Mouse (Mus musculus) testis, adult 2 months (tissue): Measurements from ENCODE around the gene Gse1. TPM values are rescaled to one million over a fixed set of nuclear protein-coding genes. Genes with fewer than 3 reads are reported as not detected.
A peak's percentile ranks its signal among the peaks of the same experiment; 100 is the strongest.

Experiments used
- H3K27ac ChIP-seq: fragments of 200-500 bp; 2 replicates; pipeline ENCODE4 v1.5.1; 2012; ENCODE audit warnings: low read depth, low read length; ENCODE audit not compliant: control insufficient read depth, insufficient read depth
- H3K27me3 ChIP-seq: fragments of 200-500 bp; 2 replicates; pipeline ENCODE4 v1.6.1; 2012; ENCODE audit warnings: mild to moderate bottlenecking, low read length, moderate library complexity; ENCODE audit not compliant: control insufficient read depth, insufficient read depth
- H3K36me3 ChIP-seq: fragments of 200-500 bp; 2 replicates; pipeline ENCODE4 v1.6.1; 2012; ENCODE audit warnings: mild to moderate bottlenecking, low read length; ENCODE audit not compliant: control insufficient read depth, insufficient read depth
- H3K4me1 ChIP-seq: fragments of 200-500 bp; 2 replicates; pipeline ENCODE4 v1.6.1; 2012; ENCODE audit warnings: low read length; ENCODE audit not compliant: control insufficient read depth, insufficient read depth
- H3K4me3 ChIP-seq: fragments of 200-500 bp; 2 replicates; pipeline ENCODE4 v1.5.1; 2012; ENCODE audit warnings: low read depth, mild to moderate bottlenecking, low read length, moderate library complexity, mixed read lengths; ENCODE audit not compliant: control insufficient read depth
- CTCF ChIP-seq: fragments of 200-500 bp; IDR thresholded peaks from 2 replicates; pipeline ENCODE4 v1.5.1; 2012; ENCODE audit warnings: low read depth, mild to moderate bottlenecking, inconsistent platforms, low read length, moderate library complexity; ENCODE audit not compliant: control insufficient read depth, insufficient read depth, insufficient replicate concordance
- POLR2A ChIP-seq: fragments of 200-500 bp; IDR thresholded peaks from 2 replicates; pipeline ENCODE4 v1.6.1; 2012; ENCODE audit warnings: low read depth, mild to moderate bottlenecking, inconsistent platforms, low read length, moderate library complexity; ENCODE audit not compliant: control insufficient read depth
- polyA plus RNA-seq: library from polyadenylated mRNA; depleted of rRNA; stranded (reverse); fragments of >200 nt; gene quantifications from 2 replicates; pipeline ENCODE4 v1.2.3, GENCODE M21; 2012

Gse1 gene
- polyA plus RNA-seq, 1 experiment = 4.0 TPM

DNA sequence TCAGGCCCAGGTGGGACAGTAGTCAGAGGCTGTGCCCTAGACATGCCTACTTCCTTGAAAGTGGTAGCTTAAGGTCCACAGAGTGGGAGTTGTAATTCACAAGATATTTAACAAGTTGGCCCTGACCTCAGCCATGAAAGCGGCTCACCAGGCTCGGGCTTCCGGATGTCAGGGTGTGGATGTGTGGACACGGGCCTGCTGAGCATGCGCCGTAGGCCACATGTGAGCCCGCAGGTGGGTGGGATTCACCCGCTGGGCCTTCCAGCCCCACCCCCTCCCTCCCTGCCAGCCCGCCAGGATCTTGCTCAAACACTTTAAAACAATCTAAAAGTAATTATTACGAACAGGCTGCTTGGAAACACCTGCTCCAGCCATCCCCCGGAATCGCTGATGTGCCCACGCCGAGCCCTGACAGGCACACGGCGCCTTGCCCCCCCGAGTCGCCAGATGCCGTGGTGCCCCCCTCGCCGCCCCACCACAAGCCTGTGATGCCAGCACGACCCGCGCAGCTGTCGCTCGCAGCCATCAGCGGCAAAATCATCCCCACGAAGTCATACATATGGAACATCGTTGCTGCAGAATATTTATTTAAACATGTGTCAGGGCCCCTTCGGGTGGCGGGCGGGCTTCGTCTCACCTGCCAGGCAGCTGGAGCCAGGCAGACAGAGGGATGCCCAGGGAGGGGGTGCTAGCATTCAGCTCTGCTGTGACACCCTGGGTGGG, 171.1 kb downstream of the Gse1 start:
- H3K4me1 ChIP-seq = no peaks in the 10 kb centered on the region; the same call in 1 of the 2 replicates
- no peak for TF ChIP-seq POLR2A
- TF ChIP-seq CTCF = no peak
- no peak overlapping the region for H3K4me3 ChIP-seq
- H3K27me3 ChIP-seq = no peaks in the 10 kb centered on the region
- H3K36me3 ChIP-seq = no peaks in the 10 kb centered on the region
- H3K27ac ChIP-seq = no peak overlapping the region

DNA sequence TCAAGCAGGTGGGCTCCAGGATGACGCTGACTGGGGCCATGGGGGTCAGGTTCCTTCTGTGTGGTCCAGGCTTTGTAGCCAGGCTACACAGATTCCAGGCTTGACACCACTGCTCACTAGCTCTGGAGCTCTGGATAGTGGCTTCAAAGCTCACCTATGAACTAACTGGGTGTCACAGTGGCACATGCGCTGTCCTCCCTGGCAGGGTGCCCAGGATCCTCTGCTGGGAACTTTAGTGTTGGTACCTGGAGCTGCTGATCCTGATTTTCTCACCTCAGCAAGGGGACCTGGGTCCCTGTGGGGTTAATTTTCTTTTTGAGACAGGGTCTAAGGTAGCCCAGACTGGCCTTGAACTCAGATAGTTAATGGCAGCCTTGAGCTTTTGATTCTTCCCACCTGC, 173.0 kb downstream of the Gse1 start:
- no peak for TF ChIP-seq POLR2A
- TF ChIP-seq CTCF = no peak
- Histone ChIP-seq H3K27me3 (no peaks in the 10 kb centered on the region), H3K36me3 (no peaks in the 10 kb centered on the region), H3K4me3 (no peak overlapping the region), H3K27ac (no peak overlapping the region), H3K4me1 (no peaks in the 10 kb centered on the region; the same call in 1 of the 2 replicates)

- no peak overlapping the region for H3K27ac ChIP-seq
- TF ChIP-seq CTCF (no peak), POLR2A (no peak)
- H3K27me3 ChIP-seq = no peaks in the 10 kb centered on the region
- no peaks in the 10 kb centered on the region; the same call in 1 of the 2 replicates for H3K4me1 ChIP-seq
- no peaks in the 10 kb centered on the region for H3K36me3 ChIP-seq
- no peak overlapping the region for H3K4me3 ChIP-seq
Observed at GRCm38 (mm10) chr8:120401712-120402111, 173.5 kb downstream of the Gse1 start.

- H3K4me1 ChIP-seq = peaks cover 7% of the 10 kb centered on the region
- no peak overlapping the region for H3K4me3 ChIP-seq
- TF ChIP-seq CTCF = no peak
- no peak for TF ChIP-seq POLR2A
- no peaks in the 10 kb centered on the region for H3K27me3 ChIP-seq
- H3K27ac ChIP-seq = no peak overlapping the region
- no peaks in the 10 kb centered on the region for H3K36me3 ChIP-seq
Observed at GRCm38 (mm10) chr8:120403606-120404269, 175.5 kb downstream of the Gse1 start.

DNA sequence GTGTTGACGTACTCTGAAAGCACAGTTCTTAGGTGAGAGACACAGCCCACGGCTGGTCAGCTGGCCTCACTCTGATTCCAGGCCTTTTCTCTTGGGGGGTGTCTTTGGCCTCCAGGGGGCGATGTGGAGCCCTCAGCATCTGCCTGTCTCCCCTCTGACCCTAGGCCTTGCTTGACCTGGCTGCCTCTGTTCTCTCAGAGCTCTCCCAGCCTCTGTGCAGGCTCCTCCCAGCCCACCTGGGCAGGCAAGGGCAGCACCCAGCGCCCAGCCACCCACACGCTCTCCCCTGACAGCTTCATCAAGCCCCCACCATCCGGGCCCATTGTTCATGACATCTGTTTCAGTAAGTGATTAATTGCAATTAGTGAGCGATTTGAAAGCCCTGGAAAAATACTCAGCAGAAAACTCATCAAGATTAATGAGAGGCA, 176.4 kb downstream of the Gse1 start:
- TF ChIP-seq CTCF (peak; percentile 61; the same call in 1 of the 2 replicates), POLR2A (no peak)
- Histone ChIP-seq H3K4me1 (peaks cover 8% of the 10 kb centered on the region), H3K27ac (no peak overlapping the region)

GRCm38 (mm10) chr8:120406008-120406632, 177.9 kb downstream of the Gse1 start:
- no peak overlapping the region for H3K27ac ChIP-seq
- H3K27me3 ChIP-seq = no peaks in the 10 kb centered on the region
- H3K4me3 ChIP-seq = no peak overlapping the region
- no peak for TF ChIP-seq POLR2A
- no peak for TF ChIP-seq CTCF
- H3K36me3 ChIP-seq = no peaks in the 10 kb centered on the region
- H3K4me1 ChIP-seq = peaks cover 13% of the 10 kb centered on the region

More for the DNA sequence above, 176.4 kb downstream of the Gse1 start:
- Histone ChIP-seq H3K4me3 (no peak overlapping the region), H3K36me3 (no peaks in the 10 kb centered on the region), H3K27me3 (no peaks in the 10 kb centered on the region)

DNA sequence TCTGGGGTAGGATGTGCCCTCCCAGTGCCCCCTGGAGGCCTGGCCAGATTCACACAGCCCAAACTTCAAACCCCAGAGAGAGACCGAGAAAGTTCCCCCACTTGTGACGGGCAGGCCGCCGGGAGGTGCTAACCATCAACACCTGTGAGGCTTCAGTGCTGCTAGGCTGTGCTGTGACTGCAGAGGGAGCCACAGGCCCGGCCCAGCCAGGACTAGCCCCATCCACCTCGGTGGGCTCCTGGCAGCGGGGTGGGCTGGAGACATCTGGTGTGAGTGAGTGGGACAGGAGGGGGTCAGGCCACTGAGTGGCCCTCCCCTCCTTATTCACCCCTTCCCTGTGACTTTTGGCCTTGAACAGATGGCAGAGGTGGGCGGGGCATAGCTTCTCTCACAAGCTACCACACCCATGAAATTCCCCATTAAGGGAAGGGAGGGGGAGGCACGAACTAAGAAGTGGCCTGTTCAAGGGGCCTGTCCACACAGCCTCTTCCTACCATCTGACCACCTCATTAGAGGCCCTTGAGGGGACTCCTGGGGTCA, 179.5 kb downstream of the Gse1 start:
- H3K4me1 ChIP-seq = peaks cover 16% of the 10 kb centered on the region
- no peak overlapping the region for H3K4me3 ChIP-seq
- no peak overlapping the region for H3K27ac ChIP-seq
- H3K36me3 ChIP-seq = no peaks in the 10 kb centered on the region
- TF ChIP-seq CTCF (peak; percentile 24; the same call in 1 of the 2 replicates), POLR2A (no peak)
- no peaks in the 10 kb centered on the region for H3K27me3 ChIP-seq
